Mouse (Mus musculus) induced T-regulatory cell, adult 2 months (primary cell): ENCODE data around the gene Psg25.
"Not testable (repeated sequence)": the region's sequence is repeated elsewhere in the genome, so short reads cannot be mapped to it uniquely, and the experiment has no call there.

Experiments
- DNase-seq: peaks from one replicate; pipeline ENCODE4 v3.0.0-alpha.2; 2012; ENCODE audit warnings: low read depth

Gene Psg25

DNA sequence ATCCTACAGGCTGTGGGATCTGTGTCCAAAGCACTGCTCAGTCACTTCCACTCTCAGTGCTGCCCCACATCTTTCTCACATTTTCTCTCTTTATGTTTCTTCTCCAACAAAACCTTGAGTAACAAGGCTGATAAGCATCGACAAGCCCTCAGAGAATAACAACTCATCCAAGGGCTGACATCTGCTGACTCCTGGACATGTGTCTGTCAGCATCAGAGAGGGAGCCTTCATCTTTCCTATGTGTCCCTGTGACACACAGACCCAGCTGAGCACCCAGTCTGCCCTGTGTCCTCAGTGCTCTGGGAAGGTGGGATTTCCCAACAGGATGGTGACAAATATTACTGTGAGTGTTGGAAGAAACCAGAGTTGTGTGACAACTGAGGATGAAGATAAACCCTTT is at the start of gene Psg25:
Gene Psg25 (minus strand): TSS at position 101 of the 400 bp plus-strand sequence.
- no peak for DNase-seq

DNA sequence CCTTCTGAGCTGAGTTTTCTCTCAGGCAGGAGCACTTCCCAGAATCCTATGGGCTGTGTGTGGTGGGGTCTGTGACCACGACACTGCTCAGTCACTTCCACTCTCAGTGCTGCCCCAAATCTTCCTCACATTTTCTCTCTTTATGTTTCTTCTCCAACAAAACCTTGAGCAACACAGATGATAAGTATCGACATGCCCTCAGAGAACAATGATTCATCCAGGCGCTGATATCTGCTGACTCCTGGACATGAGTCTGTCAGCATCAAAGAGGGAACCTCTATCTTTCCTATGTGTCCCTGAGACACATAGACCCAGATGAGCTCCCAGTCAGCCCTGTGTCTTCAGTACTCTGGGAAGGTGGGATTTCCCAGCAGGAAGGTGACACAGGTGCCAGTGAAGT is 35.1 kb upstream of the Psg25 start, which contains the start of gene Psg27:
Gene Psg27 (minus strand): TSS at position 101 of the 400 bp plus-strand sequence.
- DNase-seq: no peak

DNA sequence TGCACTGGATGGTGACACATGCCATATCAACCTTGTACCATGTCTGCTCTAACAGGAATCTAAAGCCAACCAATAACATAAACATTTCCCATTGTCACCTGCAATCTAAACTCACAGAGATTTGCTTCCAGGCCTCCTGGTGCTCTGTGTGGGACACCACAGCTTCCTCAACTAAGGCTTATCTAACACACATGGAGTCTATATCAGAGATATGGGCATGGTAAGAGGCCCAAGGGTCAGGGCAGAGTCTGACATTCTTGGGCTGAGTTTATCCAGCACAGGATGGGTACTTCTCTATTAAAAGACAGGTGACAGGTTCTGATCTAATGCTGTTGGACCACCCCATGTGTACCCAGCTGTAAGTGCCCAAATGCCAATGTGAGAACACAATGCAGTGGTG is 27.8 kb upstream of the Psg25 start:
- no peak for DNase-seq

DNA sequence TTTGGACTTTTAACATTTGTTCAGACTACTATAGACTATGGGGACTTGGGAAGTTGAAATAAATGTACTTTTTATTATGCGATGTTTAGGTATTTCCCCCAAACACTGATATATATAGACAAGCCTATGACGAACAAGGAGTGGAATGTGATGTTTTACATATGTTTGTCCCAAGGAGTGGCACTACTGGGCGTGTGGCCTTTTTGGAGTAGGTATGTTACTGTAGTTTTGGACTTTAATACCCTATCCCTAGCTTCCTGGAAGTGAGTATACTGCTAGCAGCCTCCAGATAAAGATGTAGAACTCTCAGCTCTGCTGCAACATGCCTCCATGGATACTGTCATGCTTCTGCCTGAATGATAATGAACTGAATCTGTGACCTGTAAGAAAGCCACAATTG is 23.7 kb upstream of the Psg25 start:
- not testable (repeated sequence) for DNase-seq

DNA sequence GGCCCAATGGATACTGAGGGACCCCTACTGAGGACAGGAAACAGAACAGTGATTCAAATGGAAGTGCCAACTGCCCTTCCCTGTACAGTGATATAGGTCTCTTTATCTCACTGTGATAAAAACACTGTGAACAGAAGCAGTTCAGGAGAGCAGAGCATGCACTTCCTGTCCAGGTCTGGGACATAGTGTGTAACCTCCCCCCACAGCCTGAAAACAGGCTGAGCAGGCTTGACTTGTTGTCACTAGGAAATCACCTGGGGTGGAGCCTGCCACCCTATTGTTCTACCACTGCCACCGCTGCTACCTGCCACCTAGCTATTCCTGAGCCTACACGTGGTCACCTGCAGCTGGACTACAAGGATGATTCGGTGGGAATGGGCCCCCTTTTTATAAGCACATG is 1.4 kb upstream of the Psg25 start:
- DNase-seq: no peak

DNA sequence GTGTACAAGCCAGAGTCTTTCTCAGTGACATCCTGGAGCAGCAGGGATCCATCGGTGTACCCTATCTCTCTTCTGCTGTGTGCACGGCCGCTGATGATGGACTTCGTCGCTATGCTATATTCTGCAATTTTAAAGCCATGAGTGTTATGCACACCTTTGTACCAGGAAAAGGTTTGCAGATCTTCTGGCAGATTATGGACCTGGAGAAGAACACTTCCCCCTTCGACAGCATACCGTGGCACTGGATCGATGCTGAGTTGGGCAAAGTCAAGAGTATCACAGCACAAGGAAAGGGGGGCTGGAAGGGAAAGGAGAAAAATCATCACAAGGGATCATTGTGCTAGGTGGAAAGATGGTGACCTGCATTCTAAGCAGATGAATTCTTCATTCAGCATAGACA is 7.4 kb downstream of the Psg25 start:
- DNase-seq: no peak

DNA sequence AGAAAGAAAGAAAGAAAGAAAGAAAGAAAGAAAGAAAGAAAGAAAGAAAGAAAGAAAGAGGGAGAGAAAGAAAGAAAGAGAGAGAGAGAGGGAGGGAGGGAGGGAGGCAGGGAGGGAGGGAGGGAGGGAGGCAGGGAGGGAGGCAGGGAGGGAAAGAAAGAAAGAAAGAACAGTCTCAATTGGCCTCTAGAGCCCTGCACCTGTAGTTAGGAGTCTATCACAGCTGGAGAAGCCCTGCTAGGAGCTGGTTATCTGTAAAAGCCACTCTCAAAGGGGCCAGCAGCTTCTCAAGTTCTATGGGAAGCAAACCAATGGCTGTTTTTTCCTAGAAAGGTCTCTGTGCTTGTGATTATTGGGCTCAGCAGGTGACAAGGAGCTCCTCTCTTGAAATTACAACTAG is 19.2 kb downstream of the Psg25 start:
- DNase-seq: not testable (repeated sequence)

DNA sequence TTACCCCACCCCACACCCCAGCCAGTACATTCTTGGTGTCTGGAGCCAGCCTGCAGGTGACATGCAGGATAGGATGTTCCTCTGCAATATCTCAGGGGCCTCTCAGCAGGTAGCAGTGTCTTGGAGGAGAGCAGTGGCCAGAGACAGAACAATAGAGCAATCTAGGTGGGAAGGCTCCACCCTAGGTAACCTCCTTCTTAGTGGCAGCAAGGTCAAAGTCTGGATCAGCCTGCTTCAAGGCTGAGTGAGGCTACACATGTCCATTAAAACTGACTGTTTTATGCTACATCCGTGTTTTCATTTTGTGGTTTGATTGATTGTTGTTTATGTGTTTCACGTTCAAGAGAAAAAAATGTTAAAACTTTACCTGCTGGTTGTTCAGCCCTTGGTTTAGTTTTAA is 19.7 kb downstream of the Psg25 start:
- DNase-seq: not testable (repeated sequence)

DNA sequence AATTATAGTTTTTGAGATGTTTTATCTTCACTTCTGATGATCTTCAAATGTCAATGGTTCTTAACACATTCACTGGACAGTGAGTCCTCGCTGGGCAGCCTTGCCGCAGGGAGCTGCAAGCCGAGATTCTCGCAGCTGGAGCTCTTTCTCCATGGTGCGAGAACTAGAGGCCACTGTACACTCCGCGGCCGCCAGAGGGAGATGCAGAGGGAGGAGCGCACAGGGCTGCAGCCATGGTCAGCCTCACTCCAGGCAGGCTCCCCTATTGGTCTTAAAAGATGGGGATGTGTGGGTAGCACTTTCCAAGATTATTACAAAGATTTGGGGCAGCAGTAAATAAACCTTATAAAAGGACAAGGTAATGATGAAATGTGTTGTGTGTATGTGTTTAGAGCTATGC is 20.6 kb downstream of the Psg25 start:
- no peak for DNase-seq

DNA sequence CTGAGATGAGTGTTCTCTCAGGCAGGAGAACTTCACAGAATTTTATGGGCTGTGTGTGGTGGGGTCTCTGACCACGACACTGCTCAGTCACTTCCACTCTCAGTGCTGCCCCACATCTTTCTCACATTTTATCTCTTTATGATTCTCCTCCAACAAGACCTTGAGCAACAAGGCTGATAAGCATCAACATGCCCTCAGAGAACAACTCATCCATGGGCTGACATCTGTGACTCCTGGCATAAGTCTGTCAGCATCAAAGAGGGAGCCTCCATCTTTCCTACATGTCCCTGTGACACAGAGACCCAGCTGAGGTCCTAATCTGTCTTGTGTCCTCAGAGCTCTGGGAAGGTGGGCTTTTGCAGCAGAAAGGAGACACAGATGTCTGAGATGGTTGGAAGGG is 48.0 kb downstream of the Psg25 start, which contains the start of gene Psg26:
Gene Psg26 (minus strand): TSS at position 101 of the 400 bp plus-strand sequence.
- DNase-seq: no peak
